Mouse (Mus musculus) midbrain, embryonic 14.5 days (tissue): ENCODE results near the gene Ints7. TPM values are rescaled to one million over a fixed set of nuclear protein-coding genes. Genes with fewer than 3 reads are reported as not detected.

ENCODE experiments used
- ATAC-seq: fragments of 200-750 bp; cut with Nextera tagmentation; 2 replicates; pipeline ENCODE4 v1.8.0; 2017; ENCODE audit warnings: moderate number of reproducible peaks, moderate library complexity; ENCODE audit not compliant: low FRiP score, low TSS enrichment
- DNase-seq: peaks from one replicate; pipeline ENCODE4 v3.0.0-alpha.2; 2015
- H3K27ac ChIP-seq: fragments of 300-500 bp; sonication (generic); replicated peaks from 2 replicates; pipeline ENCODE4 v1.5.1; 2014; ENCODE audit warnings: mild to moderate bottlenecking, low read depth, low read length, moderate library complexity
- H3K27me3 ChIP-seq: fragments of 300-500 bp; sonication (generic); 2 replicates; pipeline ENCODE4 v1.6.1; 2014; ENCODE audit warnings: low read length, control low read depth, mixed read lengths; ENCODE audit not compliant: control insufficient read depth, insufficient read depth
- H3K36me3 ChIP-seq: fragments of 300-500 bp; sonication (generic); 2 replicates; pipeline ENCODE4 v1.6.1; 2014; ENCODE audit warnings: low read length, control low read depth; ENCODE audit not compliant: control insufficient read depth, insufficient read depth
- H3K4me1 ChIP-seq: fragments of 300-500 bp; sonication (generic); 2 replicates; pipeline ENCODE4 v1.6.1; 2014; ENCODE audit warnings: mild to moderate bottlenecking, antibody characterized with exemption, low read length, control low read depth; ENCODE audit not compliant: control insufficient read depth, insufficient read depth
- H3K4me2 ChIP-seq: fragments of 300-500 bp; sonication (generic); 2 replicates; pipeline ENCODE4 v1.6.1; 2014; ENCODE audit warnings: mild to moderate bottlenecking, low read length, moderate library complexity
- H3K4me3 ChIP-seq: fragments of 300-500 bp; sonication (generic); replicated peaks from 2 replicates; pipeline ENCODE4 v1.5.1; 2014; ENCODE audit warnings: low read depth, low read length
- H3K9ac ChIP-seq: fragments of 300-500 bp; sonication (generic); replicated peaks from 2 replicates; pipeline ENCODE4 v1.6.1; 2014; ENCODE audit warnings: mild to moderate bottlenecking, low read length, moderate library complexity
- H3K9me3 ChIP-seq: fragments of 300-500 bp; sonication (generic); 2 replicates; pipeline ENCODE4 v1.6.1; 2016; ENCODE audit warnings: low read length, control low read depth, mixed read lengths; ENCODE audit not compliant: control insufficient read depth
- WGBS: fragments of 180-500 bp; shearing (Covaris S2); extraction: QIAGEN DNeasy Blood & Tissue Kit; methylation state at CpG from one replicate; pipeline ENCODE4 v1.1.7; 2014; 5-methylcytosine and 5-hydroxymethylcytosine counted together
- polyA plus RNA-seq: library from polyadenylated mRNA; unstranded; fragments of >200 nt; fragmentation: Nextera tagmentation; extraction: Ambion mirVana; gene quantifications from 2 replicates; pipeline ENCODE4 v1.2.1, GENCODE M21; 2014

Ints7 gene
- polyA plus RNA-seq, result 32.0 and 43.6 TPM in 2 replicates

GRCm38 (mm10) chr1:191575458-191576247 lies at the start of gene Ints7, which contains the start of gene Dtl:
Gene Ints7 (plus strand): TSS chr1:191575636.
Gene Dtl (minus strand): TSS chr1:191575544.
- under 1% methylated on average over 70 of the region's 70 CpGs for WGBS
- Histone ChIP-seq H3K9me3 (no peaks in the 10 kb centered on the region), H3K27ac (peak within 1 kb of the TSS; percentile 93), H3K4me1 (peaks cover 18% of the 10 kb centered on the region), H3K36me3 (no peaks in the 10 kb centered on the region), H3K27me3 (no peaks in the 10 kb centered on the region), H3K4me3 (peak within 1 kb of the TSS; percentile 72), H3K4me2 (peak within 1 kb of the TSS; percentile 91), H3K9ac (peak within 1 kb of the TSS; percentile 54)
- ATAC-seq (peak; percentile 99), DNase-seq (peak; percentile 100)

GRCm38 (mm10) chr1:191527089-191527488 lies 48.3 kb upstream of the Ints7 start:
- peak; percentile 14 for DNase-seq
- Histone ChIP-seq H3K27ac (no peak overlapping the region), H3K27me3 (no peaks in the 10 kb centered on the region), H3K4me1 (no peaks in the 10 kb centered on the region), H3K36me3 (no peaks in the 10 kb centered on the region), H3K9ac (no peak overlapping the region), H3K4me2 (no peak overlapping the region), H3K9me3 (no peaks in the 10 kb centered on the region), H3K4me3 (no peak overlapping the region)
- 78% methylated on average over 3 of the region's 3 CpGs for WGBS
- no peak for ATAC-seq

DNA sequence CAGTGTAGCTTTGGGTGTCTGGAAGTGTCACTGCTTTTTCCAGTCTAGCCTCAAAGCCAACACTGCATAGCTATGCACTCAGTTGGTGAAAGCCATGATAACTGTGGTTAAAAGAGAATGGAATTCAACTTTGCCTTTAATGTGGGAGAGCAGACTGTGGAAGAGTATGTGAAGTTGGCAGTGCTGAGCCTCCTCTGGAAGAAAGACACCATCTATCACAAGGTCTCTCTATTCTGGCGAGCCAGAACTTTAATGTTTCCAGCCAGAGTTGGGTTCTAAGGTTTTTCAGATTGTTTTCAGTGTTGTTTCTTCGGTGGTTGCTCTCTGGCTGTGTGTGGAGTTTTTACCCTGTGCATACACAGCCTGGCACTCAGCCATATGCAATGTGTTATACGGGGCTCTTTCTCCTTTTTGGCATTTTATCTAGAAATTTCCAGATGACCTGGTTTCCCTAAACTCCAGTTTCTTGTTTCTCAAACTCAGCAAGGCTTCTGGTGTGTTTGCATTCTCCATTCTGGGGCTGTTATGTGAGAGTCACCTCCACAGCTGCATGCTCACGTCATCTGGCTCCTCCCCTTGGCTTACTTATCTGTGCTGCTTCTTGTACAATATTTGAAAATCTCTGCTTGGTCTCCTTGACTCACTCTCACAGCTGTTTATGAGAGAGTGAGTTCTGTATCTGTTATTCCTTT lies 47.4 kb upstream of the Ints7 start:
- WGBS, result 78% methylated on average over 4 of the region's 4 CpGs
- DNase-seq, result no peak
- no peaks in the 10 kb centered on the region for H3K27me3 ChIP-seq
- no peaks in the 10 kb centered on the region for H3K9me3 ChIP-seq
- no peak overlapping the region for H3K4me2 ChIP-seq
- no peak overlapping the region for H3K4me3 ChIP-seq
- H3K36me3 ChIP-seq, result no peaks in the 10 kb centered on the region
- H3K27ac ChIP-seq, result no peak overlapping the region
- ATAC-seq, result no peak
- no peaks in the 10 kb centered on the region for H3K4me1 ChIP-seq
- H3K9ac ChIP-seq, result no peak overlapping the region

DNA sequence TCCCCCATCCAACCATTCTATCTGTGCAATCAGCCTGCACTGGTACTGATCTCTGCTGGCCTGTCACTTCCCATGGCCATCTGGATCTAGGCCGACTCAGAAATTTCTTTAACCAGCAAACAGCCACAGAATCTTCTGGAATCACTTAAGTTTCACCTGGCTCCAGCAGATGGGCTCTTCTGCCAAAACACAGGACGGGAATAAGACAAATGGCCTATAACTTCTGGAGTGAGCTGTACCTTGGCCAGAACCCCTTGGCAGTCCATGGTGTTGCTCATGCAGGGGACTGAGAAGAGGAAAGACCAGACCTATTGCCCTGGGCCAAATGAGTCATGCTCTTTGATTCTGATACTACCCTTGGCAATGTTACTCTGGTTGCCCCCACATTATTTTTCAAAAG lies 46.0 kb upstream of the Ints7 start:
- H3K4me3 ChIP-seq, result no peak overlapping the region
- no peak for ATAC-seq
- H3K4me1 ChIP-seq, result no peaks in the 10 kb centered on the region
- no peak for DNase-seq
- no peak overlapping the region for H3K27ac ChIP-seq
- 89% methylated on average over 2 of the region's 2 CpGs for WGBS
- no peak overlapping the region for H3K4me2 ChIP-seq
- H3K9ac ChIP-seq, result no peak overlapping the region
- no peaks in the 10 kb centered on the region for H3K27me3 ChIP-seq
- no peaks in the 10 kb centered on the region for H3K9me3 ChIP-seq
- no peaks in the 10 kb centered on the region for H3K36me3 ChIP-seq

- Histone ChIP-seq H3K4me3 (no peak overlapping the region), H3K27ac (no peak overlapping the region), H3K4me1 (no peaks in the 10 kb centered on the region), H3K9ac (no peak overlapping the region), H3K36me3 (no peaks in the 10 kb centered on the region), H3K9me3 (no peaks in the 10 kb centered on the region), H3K27me3 (no peaks in the 10 kb centered on the region), H3K4me2 (no peak overlapping the region)
- DNase-seq (no peak), ATAC-seq (no peak)
- 66% methylated on average over 1 of the region's 1 CpGs for WGBS
Measured at GRCm38 (mm10) chr1:191531023-191531422, 44.4 kb upstream of the Ints7 start.

DNA sequence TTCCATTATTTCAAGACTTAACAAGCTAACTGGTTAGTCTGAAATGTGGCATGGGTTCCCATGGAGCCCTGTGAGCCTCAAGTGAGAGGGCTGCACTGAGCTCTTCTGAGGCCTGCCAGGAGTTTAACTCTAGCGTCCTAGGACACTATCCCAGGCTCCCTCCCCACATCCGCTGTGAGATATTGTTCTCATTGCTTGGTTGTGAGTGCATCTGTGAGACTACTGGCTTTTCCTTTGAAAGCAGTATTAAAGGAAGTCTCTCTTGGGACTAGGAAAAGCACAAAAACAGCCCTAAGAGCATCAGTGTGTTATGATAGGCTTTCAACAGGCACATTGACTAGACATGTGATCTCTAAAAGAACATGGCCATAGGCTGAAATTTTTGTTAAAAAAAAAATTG lies 40.5 kb upstream of the Ints7 start:
- DNase-seq (no peak), ATAC-seq (no peak)
- no peak overlapping the region for H3K4me2 ChIP-seq
- no peaks in the 10 kb centered on the region for H3K27me3 ChIP-seq
- H3K4me1 ChIP-seq, result no peaks in the 10 kb centered on the region
- 52% methylated on average over 2 of the region's 2 CpGs for WGBS
- H3K4me3 ChIP-seq, result no peak overlapping the region
- no peak overlapping the region for H3K27ac ChIP-seq
- no peaks in the 10 kb centered on the region for H3K36me3 ChIP-seq
- H3K9me3 ChIP-seq, result no peaks in the 10 kb centered on the region
- H3K9ac ChIP-seq, result no peak overlapping the region

- Histone ChIP-seq H3K4me3 (no peak overlapping the region), H3K4me1 (no peaks in the 10 kb centered on the region), H3K4me2 (no peak overlapping the region), H3K36me3 (0 out of 2 replicates have a peak, but pooled peaks cover 4% of the 10 kb centered on the region), H3K9ac (no peak overlapping the region), H3K27me3 (no peaks in the 10 kb centered on the region), H3K27ac (no peak overlapping the region), H3K9me3 (no peaks in the 10 kb centered on the region)
- DNase-seq (no peak), ATAC-seq (no peak)
- WGBS, result 81% methylated on average over 2 of the region's 2 CpGs
Measured at GRCm38 (mm10) chr1:191540300-191540699, 35.1 kb upstream of the Ints7 start.

GRCm38 (mm10) chr1:191541014-191541413 lies 34.4 kb upstream of the Ints7 start:
- WGBS, result 93% methylated on average over 9 of the region's 9 CpGs
- H3K4me1 ChIP-seq, result no peaks in the 10 kb centered on the region
- no peak overlapping the region for H3K4me2 ChIP-seq
- no peaks in the 10 kb centered on the region for H3K27me3 ChIP-seq
- no peaks in the 10 kb centered on the region for H3K9me3 ChIP-seq
- H3K9ac ChIP-seq, result no peak overlapping the region
- no peak overlapping the region for H3K4me3 ChIP-seq
- H3K36me3 ChIP-seq, result 0 out of 2 replicates have a peak, but pooled peaks cover 4% of the 10 kb centered on the region
- no peak for ATAC-seq
- DNase-seq, result no peak
- no peak overlapping the region for H3K27ac ChIP-seq
